Mouse (Mus musculus): ENCODE results near the gene Sparcl1.

The Sparcl1 gene

DNA sequence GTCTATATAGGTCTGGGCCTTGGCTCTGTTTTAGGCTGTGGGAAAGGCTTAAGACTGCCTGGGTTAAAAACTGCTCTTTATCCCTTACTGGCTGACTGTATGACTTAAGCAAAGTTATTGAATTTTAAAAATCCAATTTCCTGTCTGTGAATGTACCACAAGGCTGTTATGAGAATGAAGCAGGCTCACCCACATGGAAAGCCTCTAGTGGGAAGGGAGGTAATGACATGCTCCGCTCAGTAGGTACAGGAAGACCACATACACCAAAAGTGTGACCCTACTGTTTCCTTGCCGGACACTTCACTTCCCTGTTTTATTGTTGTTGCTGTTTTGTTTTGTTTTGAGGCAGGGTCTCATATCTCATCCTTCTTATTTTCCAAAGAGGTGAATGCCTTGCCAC lies 27.5 kb upstream of the Sparcl1 start:
- no peak for TF ChIP-seq NANOG (IDR thresholded peaks at IDR 0.05; ENCODE audit: borderline replicate concordance, low read length)
- no peak for TF ChIP-seq CTCF (conservative IDR thresholded peaks at IDR 0.05; ENCODE audit: low read length)
- TF ChIP-seq POU5F1 (IDR thresholded peaks at IDR 0.05; ENCODE audit: borderline replicate concordance, low read length) = no peak
- Histone ChIP-seq H3K4me1 (replicated peaks; ENCODE audit: low read depth, low read length) (no peaks in the 10 kb centered on the region), H3K9me3 (ENCODE audit: low read length) (peaks cover 3% of the 10 kb centered on the region; the same call in 1 of the 2 replicates), H3K27me3 (ENCODE audit: insufficient read depth, low read length) (no peaks in the 10 kb centered on the region), H3K4me3 (replicated peaks; ENCODE audit: low read length) (no peak overlapping the region), H3K36me3 (ENCODE audit: insufficient read depth, low read length) (no peaks in the 10 kb centered on the region)

DNA sequence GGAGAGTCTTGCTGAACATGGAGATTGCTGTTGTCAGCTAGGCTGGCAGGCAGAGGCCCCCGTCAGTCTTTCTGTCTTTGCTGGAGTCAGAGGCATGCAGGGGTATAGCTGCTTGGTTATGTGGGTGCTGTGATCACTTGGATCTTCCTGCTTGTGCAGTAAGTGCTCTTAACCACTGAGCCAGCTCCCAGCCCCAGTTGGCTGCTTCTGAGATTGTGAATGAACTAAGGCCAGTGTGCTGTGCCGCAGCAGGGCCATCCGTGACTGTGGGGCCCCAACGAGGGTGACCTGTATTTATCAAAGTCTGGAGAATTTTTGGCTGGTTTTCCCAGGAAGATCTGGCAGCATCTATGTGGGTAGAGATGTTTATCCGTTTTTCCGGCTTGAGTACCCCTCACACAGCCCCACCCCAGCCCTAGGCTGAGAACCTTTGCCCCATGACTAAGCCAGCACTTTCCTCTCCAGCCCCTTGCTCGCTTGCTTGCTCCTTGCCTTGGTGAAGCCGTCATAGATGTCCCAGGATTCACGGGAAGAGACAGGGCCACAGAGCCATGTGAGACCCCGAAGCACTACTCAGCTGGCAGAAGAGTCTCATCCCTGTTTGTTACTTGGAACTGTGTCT lies 24.5 kb upstream of the Sparcl1 start:
- peaks cover 3% of the 10 kb centered on the region; the same call in 1 of the 2 replicates for H3K9me3 ChIP-seq (ENCODE audit: low read length)
- TF ChIP-seq CTCF (conservative IDR thresholded peaks at IDR 0.05; ENCODE audit: low read length) (no peak), NANOG (IDR thresholded peaks at IDR 0.05; ENCODE audit: borderline replicate concordance, low read length) (no peak), POU5F1 (IDR thresholded peaks at IDR 0.05; ENCODE audit: borderline replicate concordance, low read length) (no peak)
- H3K36me3 ChIP-seq (ENCODE audit: insufficient read depth, low read length) = no peaks in the 10 kb centered on the region
- H3K27me3 ChIP-seq (ENCODE audit: insufficient read depth, low read length) = no peaks in the 10 kb centered on the region
- H3K4me3 ChIP-seq (replicated peaks; ENCODE audit: low read length) = no peak overlapping the region
- no peaks in the 10 kb centered on the region for H3K4me1 ChIP-seq (replicated peaks; ENCODE audit: low read depth, low read length)

GRCm38 (mm10) chr5:104133752-104134151 lies 20.2 kb upstream of the Sparcl1 start:
- H3K4me1 ChIP-seq (replicated peaks; ENCODE audit: low read depth, low read length) = no peaks in the 10 kb centered on the region
- H3K4me3 ChIP-seq (replicated peaks; ENCODE audit: low read length) = no peak overlapping the region
- H3K27me3 ChIP-seq (ENCODE audit: insufficient read depth, low read length) = no peaks in the 10 kb centered on the region
- no peaks in the 10 kb centered on the region for H3K36me3 ChIP-seq (ENCODE audit: insufficient read depth, low read length)
- no peak for TF ChIP-seq NANOG (IDR thresholded peaks at IDR 0.05; ENCODE audit: borderline replicate concordance, low read length)
- no peak for TF ChIP-seq POU5F1 (IDR thresholded peaks at IDR 0.05; ENCODE audit: borderline replicate concordance, low read length)
- no peak for TF ChIP-seq CTCF (conservative IDR thresholded peaks at IDR 0.05; ENCODE audit: low read length)
- no peaks in the 10 kb centered on the region for H3K9me3 ChIP-seq (ENCODE audit: low read length)

DNA sequence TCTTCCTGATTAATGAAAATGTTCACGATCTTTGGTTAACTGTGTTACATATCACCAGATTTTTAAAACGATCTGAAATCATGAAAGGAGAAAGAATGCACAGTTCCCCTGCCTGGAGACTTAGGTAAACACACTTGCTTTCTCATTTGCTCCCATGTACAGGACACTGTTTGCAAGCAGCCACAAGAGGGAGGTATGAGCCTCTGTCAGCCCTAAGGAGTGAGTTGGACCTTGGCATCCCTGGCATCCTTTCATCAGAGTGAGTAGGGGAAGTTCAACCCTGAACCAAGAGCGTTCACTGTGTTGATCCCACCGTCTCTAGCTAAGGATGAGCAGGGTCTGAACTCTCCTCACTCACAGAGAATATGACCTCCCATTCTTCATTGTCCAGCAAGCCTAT lies 18.0 kb upstream of the Sparcl1 start:
- no peaks in the 10 kb centered on the region for H3K27me3 ChIP-seq (ENCODE audit: insufficient read depth, low read length)
- no peaks in the 10 kb centered on the region for H3K9me3 ChIP-seq (ENCODE audit: low read length)
- peaks cover 4% of the 10 kb centered on the region; the same call in 1 of the 2 replicates for H3K4me1 ChIP-seq (replicated peaks; ENCODE audit: low read depth, low read length)
- H3K4me3 ChIP-seq (replicated peaks; ENCODE audit: low read length) = no peak overlapping the region
- TF ChIP-seq CTCF (conservative IDR thresholded peaks at IDR 0.05; ENCODE audit: low read length) (no peak; the same call in 1 of the 2 replicates), NANOG (IDR thresholded peaks at IDR 0.05; ENCODE audit: borderline replicate concordance, low read length) (no peak), POU5F1 (IDR thresholded peaks at IDR 0.05; ENCODE audit: borderline replicate concordance, low read length) (no peak)
- no peaks in the 10 kb centered on the region for H3K36me3 ChIP-seq (ENCODE audit: insufficient read depth, low read length)

DNA sequence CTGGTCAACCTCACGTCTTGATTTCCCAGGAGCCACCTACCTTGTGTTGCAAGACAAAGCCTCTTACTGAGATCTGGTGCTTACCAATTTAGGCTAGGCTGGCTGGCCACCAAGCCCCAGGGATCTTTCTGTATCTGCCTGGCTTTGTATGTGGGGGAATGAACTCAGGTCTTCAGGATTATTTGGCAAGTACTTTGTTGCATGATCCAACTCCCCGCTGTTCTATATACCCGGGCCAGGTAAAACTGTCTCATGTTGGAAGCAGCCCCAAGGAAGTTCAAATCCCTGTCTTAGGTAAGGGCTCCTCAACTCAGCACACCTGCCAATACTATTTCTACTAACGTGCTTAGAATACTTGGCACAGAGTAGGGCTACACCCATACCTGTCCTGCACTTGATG lies 17.4 kb upstream of the Sparcl1 start:
- Histone ChIP-seq H3K4me3 (replicated peaks; ENCODE audit: low read length) (no peak overlapping the region), H3K36me3 (ENCODE audit: insufficient read depth, low read length) (no peaks in the 10 kb centered on the region), H3K27me3 (ENCODE audit: insufficient read depth, low read length) (no peaks in the 10 kb centered on the region), H3K9me3 (ENCODE audit: low read length) (no peaks in the 10 kb centered on the region), H3K4me1 (replicated peaks; ENCODE audit: low read depth, low read length) (peaks cover 4% of the 10 kb centered on the region; the same call in 1 of the 2 replicates)
- no peak for TF ChIP-seq CTCF (conservative IDR thresholded peaks at IDR 0.05; ENCODE audit: low read length)
- TF ChIP-seq NANOG (IDR thresholded peaks at IDR 0.05; ENCODE audit: borderline replicate concordance, low read length) = no peak
- no peak for TF ChIP-seq POU5F1 (IDR thresholded peaks at IDR 0.05; ENCODE audit: borderline replicate concordance, low read length)

- no peak for TF ChIP-seq POU5F1 (IDR thresholded peaks at IDR 0.05; ENCODE audit: borderline replicate concordance, low read length)
- TF ChIP-seq NANOG (IDR thresholded peaks at IDR 0.05; ENCODE audit: borderline replicate concordance, low read length) = no peak
- TF ChIP-seq CTCF (conservative IDR thresholded peaks at IDR 0.05; ENCODE audit: low read length) = no peak
Measured at GRCm38 (mm10) chr5:104128281-104129031, 14.9 kb upstream of the Sparcl1 start.

DNA sequence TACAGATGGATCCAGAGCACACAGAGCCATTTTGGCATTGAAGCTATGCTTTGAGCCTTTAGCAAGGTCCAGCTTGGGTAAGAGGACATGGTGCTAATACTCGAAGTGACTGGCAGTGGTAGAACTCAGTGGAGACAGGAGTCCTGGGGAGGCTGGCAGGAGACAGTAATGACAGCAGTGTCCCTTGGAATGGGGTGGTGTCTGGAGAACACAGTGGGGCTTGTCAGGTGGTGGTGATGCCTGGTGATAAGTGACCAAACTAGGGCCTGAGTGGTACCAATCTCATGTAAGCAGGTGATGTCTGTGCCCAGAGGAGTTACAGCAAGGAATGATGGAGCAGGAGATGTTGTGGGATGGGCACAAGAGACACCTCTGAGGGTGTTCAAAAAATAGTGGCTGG lies 13.8 kb upstream of the Sparcl1 start:
- Histone ChIP-seq H3K4me3 (replicated peaks; ENCODE audit: low read length) (no peak overlapping the region), H3K36me3 (ENCODE audit: insufficient read depth, low read length) (no peaks in the 10 kb centered on the region), H3K27me3 (ENCODE audit: insufficient read depth, low read length) (no peaks in the 10 kb centered on the region), H3K9me3 (ENCODE audit: low read length) (no peaks in the 10 kb centered on the region), H3K4me1 (replicated peaks; ENCODE audit: low read depth, low read length) (peaks cover 4% of the 10 kb centered on the region; the same call in 1 of the 2 replicates)
- TF ChIP-seq POU5F1 (IDR thresholded peaks at IDR 0.05; ENCODE audit: borderline replicate concordance, low read length) (no peak), CTCF (conservative IDR thresholded peaks at IDR 0.05; ENCODE audit: low read length) (no peak), NANOG (IDR thresholded peaks at IDR 0.05; ENCODE audit: borderline replicate concordance, low read length) (no peak)

More at GRCm38 (mm10) chr5:104128281-104129031, 14.9 kb upstream of the Sparcl1 start:
- Histone ChIP-seq H3K27me3 (ENCODE audit: insufficient read depth, low read length) (no peaks in the 10 kb centered on the region), H3K36me3 (ENCODE audit: insufficient read depth, low read length) (no peaks in the 10 kb centered on the region), H3K9me3 (ENCODE audit: low read length) (no peaks in the 10 kb centered on the region), H3K4me1 (replicated peaks; ENCODE audit: low read depth, low read length) (peaks cover 4% of the 10 kb centered on the region; the same call in 1 of the 2 replicates), H3K4me3 (replicated peaks; ENCODE audit: low read length) (no peak overlapping the region)

DNA sequence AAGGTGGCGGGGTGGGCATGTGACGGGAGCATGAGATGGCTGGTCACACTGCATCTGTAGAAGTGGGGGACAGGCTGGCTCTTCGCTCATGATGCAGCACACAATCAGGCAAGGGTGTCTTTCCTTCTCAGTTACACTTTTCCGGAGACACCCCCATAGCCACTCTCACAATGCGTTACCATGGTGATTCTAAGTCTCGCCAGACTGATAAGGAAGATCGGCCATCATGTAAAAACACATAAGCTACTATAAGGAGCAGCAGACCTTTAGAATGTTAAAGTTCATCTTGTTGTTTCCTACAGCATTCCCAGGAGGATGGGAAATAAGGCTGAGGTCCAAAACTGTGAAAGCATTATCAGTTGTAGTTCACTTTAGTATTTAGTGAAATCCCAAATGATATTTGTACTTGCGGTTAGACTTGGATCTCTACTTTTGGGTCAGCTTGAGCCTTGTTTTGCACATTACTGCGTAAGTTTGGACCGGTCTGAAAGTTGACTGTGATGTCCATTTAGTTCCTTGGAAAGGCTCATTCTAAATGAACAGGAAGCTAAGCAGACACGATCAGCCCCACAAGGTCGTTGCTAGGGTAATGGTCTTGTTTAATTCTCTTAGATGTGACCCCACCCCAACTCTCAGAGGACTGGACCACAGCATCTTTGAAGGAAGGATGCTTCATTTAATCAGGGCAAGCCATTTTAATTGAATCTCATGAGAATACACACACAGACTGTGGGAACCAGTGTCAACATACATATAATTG lies 13.2 kb upstream of the Sparcl1 start:
- Histone ChIP-seq H3K4me1 (replicated peaks; ENCODE audit: low read depth, low read length) (peaks cover 4% of the 10 kb centered on the region; the same call in 1 of the 2 replicates), H3K36me3 (ENCODE audit: insufficient read depth, low read length) (no peaks in the 10 kb centered on the region)

More for the DNA sequence above, 13.2 kb upstream of the Sparcl1 start:
- Histone ChIP-seq H3K9me3 (ENCODE audit: low read length) (no peaks in the 10 kb centered on the region), H3K4me3 (replicated peaks; ENCODE audit: low read length) (no peak overlapping the region), H3K27me3 (ENCODE audit: insufficient read depth, low read length) (no peaks in the 10 kb centered on the region)
- TF ChIP-seq NANOG (IDR thresholded peaks at IDR 0.05; ENCODE audit: borderline replicate concordance, low read length) (no peak), POU5F1 (IDR thresholded peaks at IDR 0.05; ENCODE audit: borderline replicate concordance, low read length) (no peak), CTCF (conservative IDR thresholded peaks at IDR 0.05; ENCODE audit: low read length) (no peak)

Measured in E14TG2a.4 (cell line).